Mouse (Mus musculus): ENCODE measurements at regions not wholly inside any gene's neighbourhood (a gene's known extent, or its start where the extent isn't known, plus 50 kb on each side); places are given as distances from the start of the nearest gene placed in this dataset.
"Not testable (repeated sequence)": the region's sequence is repeated elsewhere in the genome, so short reads cannot be mapped to it uniquely, and the experiment has no call there.

DNA sequence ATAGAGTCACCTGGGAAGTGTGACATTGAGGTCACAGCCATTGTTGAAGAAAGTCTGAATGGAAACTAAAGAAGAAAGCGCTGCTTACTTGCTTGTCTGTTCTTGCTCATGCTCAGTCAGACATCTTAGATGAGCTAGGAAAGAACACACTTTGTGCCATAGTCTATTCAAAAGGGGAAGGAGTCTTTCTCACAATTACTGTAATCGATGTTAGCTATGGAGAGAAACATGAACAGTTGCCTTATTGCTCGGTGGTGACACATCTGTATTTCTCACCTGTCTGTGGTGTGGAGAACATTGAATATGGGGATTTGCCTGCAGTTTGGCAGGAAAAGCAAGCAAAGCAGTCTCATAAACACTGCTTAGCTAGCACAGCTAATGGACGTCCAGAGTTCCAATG, 628.1 kb upstream of the 1700008P02Rik start:
- no peak for DNase-seq (ENCODE audit: low read depth, low spot score)
- Histone ChIP-seq H3K79me2 (ENCODE audit: control insufficient read depth, insufficient read depth, low read length, poor library complexity) (no peaks in the 10 kb centered on the region), H3K27ac (ENCODE audit: control insufficient read depth, low read depth, low read length) (no peak overlapping the region), H3K4me1 (ENCODE audit: control insufficient read depth in 1 of 2, insufficient read depth in 2 of 2, low read length in 2 of 2) (no peaks in the 10 kb centered on the region), H3K27me3 (ENCODE audit: control insufficient read depth in 1 of 2, insufficient read depth in 2 of 2, low read length in 2 of 2) (no peaks in the 10 kb centered on the region), H3K9me3 (replicated peaks; ENCODE audit: insufficient read depth, low read length) (no peaks in the 10 kb centered on the region), H3K9ac (ENCODE audit: control insufficient read depth, low read depth, low read length, poor library complexity, severe bottlenecking) (no peak overlapping the region), H3K4me3 (ENCODE audit: control insufficient read depth in 1 of 2, insufficient read depth in 1 of 2, low read depth in 2 of 2, low read length in 2 of 2) (no peak overlapping the region), H3K36me3 (ENCODE audit: control insufficient read depth in 1 of 2, insufficient read depth in 2 of 2, low read length in 2 of 2) (no peaks in the 10 kb centered on the region)
- TF ChIP-seq GATA1 (IDR thresholded peaks at IDR 0.05; ENCODE audit: low read depth, low read length) (no peak), RCOR1 (IDR thresholded peaks at IDR 0.05; ENCODE audit: low read depth, low read length) (no peak), ETS1 (IDR thresholded peaks at IDR 0.05; ENCODE audit: low read depth, low read length) (no peak), MAZ (IDR thresholded peaks at IDR 0.05; ENCODE audit: low read depth, low read length) (no peak), GABPA (IDR thresholded peaks at IDR 0.05; ENCODE audit: low read depth, low read length) (no peak), ZNF384 (IDR thresholded peaks at IDR 0.05; ENCODE audit: low read depth, low read length) (no peak), CHD1 (IDR thresholded peaks at IDR 0.05; ENCODE audit: low read depth, low read length) (no peak), RAD21 (IDR thresholded peaks at IDR 0.05; ENCODE audit: low read depth, low read length) (no peak), MEF2A (IDR thresholded peaks at IDR 0.05; ENCODE audit: extremely low read depth, insufficient replicate concordance, low read depth, low read length, poor library complexity, severe bottlenecking) (no peak), TCF12 (IDR thresholded peaks at IDR 0.05; ENCODE audit: low read depth, low read length) (no peak), BHLHE40 (IDR thresholded peaks at IDR 0.05; ENCODE audit: borderline replicate concordance, low read depth, low read length) (no peak)

- no peak for TF ChIP-seq CHD2 (IDR thresholded peaks at IDR 0.05; ENCODE audit: low read length)
- TF ChIP-seq ETS1 (IDR thresholded peaks at IDR 0.05; ENCODE audit: low read depth, low read length), result no peak
- no peak for TF ChIP-seq USF1 (IDR thresholded peaks at IDR 0.05; ENCODE audit: low read depth, low read length)
- Histone ChIP-seq H3K9ac (ENCODE audit: control insufficient read depth, low read depth, low read length, poor library complexity, severe bottlenecking) (no peak overlapping the region), H3K4me3 (ENCODE audit: control insufficient read depth in 1 of 2, insufficient read depth in 1 of 2, low read depth in 2 of 2, low read length in 2 of 2) (no peak overlapping the region), H3K4me1 (ENCODE audit: control insufficient read depth in 1 of 2, insufficient read depth in 2 of 2, low read length in 2 of 2) (no peaks in the 10 kb centered on the region), H3K27me3 (ENCODE audit: control insufficient read depth in 1 of 2, insufficient read depth in 2 of 2, low read length in 2 of 2) (no peaks in the 10 kb centered on the region), H3K27ac (ENCODE audit: control insufficient read depth, low read depth, low read length) (no peak overlapping the region), H3K36me3 (ENCODE audit: control insufficient read depth in 1 of 2, insufficient read depth in 2 of 2, low read length in 2 of 2) (no peaks in the 10 kb centered on the region), H3K79me2 (ENCODE audit: control insufficient read depth, insufficient read depth, low read length, poor library complexity) (no peaks in the 10 kb centered on the region), H3K9me3 (replicated peaks; ENCODE audit: insufficient read depth, low read length) (no peaks in the 10 kb centered on the region)
- DNase-seq (ENCODE audit: low read depth, low spot score), result no peak
Observed at GRCm38 (mm10) chr3:7229769-7230168, 609.5 kb upstream of the 1700008P02Rik start.

- not testable (repeated sequence) for H3K36me3 ChIP-seq (ENCODE audit: control insufficient read depth in 1 of 2, insufficient read depth in 2 of 2, low read length in 2 of 2); H3K79me2 ChIP-seq (ENCODE audit: control insufficient read depth, insufficient read depth, low read length, poor library complexity); H3K27me3 ChIP-seq (ENCODE audit: control insufficient read depth in 1 of 2, insufficient read depth in 2 of 2, low read length in 2 of 2); H3K9ac ChIP-seq (ENCODE audit: control insufficient read depth, low read depth, low read length, poor library complexity, severe bottlenecking); H3K4me3 ChIP-seq (ENCODE audit: control insufficient read depth in 1 of 2, insufficient read depth in 1 of 2, low read depth in 2 of 2, low read length in 2 of 2); H3K27ac ChIP-seq (ENCODE audit: control insufficient read depth, low read depth, low read length); DNase-seq (ENCODE audit: low read depth, low spot score); H3K9me3 ChIP-seq (replicated peaks; ENCODE audit: insufficient read depth, low read length); H3K4me1 ChIP-seq (ENCODE audit: control insufficient read depth in 1 of 2, insufficient read depth in 2 of 2, low read length in 2 of 2)
Observed at GRCm38 (mm10) chr3:7188531-7188930, 568.3 kb upstream of the 1700008P02Rik start.
